Mouse (Mus musculus) bone marrow macrophage, adult 2 months (primary cell): ENCODE results near the gene Atxn7l2.

Experiments used
- CTCF ChIP-seq: IDR thresholded peaks from 2 replicates; pipeline ENCODE4 v1.5.1; 2012; ENCODE audit warnings: low read depth, mild to moderate bottlenecking, low read length, moderate library complexity
- POLR2A ChIP-seq: IDR thresholded peaks from 2 replicates; pipeline ENCODE4 v1.6.1; 2012; ENCODE audit warnings: mild to moderate bottlenecking, low read depth, low read length, borderline replicate concordance

DNA sequence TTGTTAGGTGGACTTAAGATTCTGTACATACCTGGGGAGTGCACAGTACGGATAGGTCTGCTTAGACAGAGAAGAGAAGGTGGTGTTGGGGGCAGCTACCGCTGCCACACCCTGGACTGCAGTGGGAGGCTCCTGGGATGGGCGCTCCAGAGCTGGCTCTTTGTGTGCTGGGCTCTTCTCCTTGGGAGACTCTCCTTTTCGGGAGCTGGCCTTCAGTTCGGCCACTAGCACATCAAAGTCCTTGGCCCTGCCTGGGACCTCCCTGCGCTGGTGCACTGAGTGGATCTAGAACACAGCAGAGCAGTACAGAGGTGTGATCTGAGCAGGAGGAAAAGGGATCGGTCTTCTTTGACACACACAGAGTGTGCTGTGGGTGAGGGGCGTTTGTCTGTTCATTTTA is 5.1 kb downstream of the Atxn7l2 start:
- TF ChIP-seq CTCF: no peak
- TF ChIP-seq POLR2A: no peak
